Mouse (Mus musculus) right cerebral cortex, postnatal 14 days (tissue): ENCODE measurements around the gene Ccdc181.
"Not testable (repeated sequence)": the region's sequence is repeated elsewhere in the genome, so short reads cannot be mapped to it uniquely, and the experiment has no call there.

Experiments used
- DNase-seq: peaks from one replicate; pipeline ENCODE4 v3.0.0; 2022

The Ccdc181 gene

DNA sequence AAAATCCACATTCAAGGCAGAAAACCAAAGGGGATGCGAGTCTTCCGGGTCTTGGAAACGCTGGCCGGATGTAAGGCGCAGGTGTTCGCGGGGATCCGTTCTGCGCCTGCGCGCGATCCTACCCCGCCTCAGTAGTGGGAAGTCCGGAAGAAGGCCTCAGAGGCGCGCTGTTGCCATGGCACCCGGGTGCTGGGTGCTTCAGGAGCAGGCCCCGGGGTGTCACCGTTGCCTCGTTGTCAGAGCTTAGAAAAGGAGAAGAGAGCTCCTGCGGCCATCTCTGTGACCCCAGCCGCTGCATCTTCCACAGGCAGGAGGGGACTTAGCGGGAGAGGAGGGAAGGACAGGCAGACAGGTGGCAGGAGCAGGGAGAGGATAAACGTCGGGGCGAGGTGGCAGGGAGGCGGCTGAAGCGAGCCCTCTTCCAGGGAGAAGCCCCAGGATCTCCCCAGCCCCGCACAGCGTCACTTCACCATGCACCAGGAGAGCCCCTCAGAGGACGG, at the start of gene Ccdc181:
Ccdc181 (plus strand) TSS at position 131 of the 500 bp plus-strand sequence.
- DNase-seq, result peak; percentile 93

DNA sequence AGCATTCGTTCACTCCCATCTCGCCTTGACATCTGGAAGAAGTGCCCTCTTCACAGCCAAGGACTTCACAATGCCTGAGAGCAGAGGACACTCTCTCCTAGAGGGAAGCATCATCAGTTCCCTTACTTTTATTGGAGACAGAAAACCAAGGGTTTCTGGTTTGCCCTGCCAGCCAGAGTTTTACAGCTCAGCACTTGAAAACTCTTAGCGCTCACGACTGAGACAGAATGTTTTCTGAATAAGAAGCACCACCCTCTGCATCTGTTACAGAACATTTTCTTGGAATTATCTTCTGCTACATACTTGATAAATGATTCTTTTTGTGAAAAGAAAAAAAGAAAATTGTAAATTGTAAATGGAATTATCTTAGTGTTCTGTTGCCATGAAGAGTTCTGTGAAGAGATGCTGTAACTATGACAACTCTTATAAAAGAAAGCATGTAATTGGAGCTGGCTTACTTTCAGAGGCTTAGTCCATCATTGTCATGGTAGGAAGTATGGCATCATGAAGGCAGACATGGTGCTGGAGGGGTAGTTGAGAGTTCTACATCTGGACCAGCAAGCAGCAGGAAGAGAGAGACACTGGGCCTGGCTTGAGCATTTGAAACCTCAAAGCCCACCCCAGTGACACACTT, 43.3 kb upstream of the Ccdc181 start:
- not testable (repeated sequence) for DNase-seq

DNA sequence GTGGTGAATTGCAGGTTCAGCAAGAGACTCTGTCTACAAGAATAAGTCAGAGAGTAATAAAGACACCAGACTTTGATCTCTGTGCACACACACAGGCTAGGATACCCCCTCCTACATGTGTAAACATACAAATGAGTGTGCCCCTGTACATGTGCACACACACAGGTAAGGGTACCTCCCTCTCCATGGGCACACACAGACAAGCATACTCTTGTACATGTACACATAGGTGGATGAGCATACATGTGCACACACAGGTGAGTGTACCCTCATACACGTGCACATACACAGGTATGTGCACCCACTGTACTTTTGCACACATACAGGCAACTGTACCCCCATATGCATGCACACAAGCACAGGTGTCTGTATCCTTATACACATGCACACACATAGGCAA, 41.9 kb upstream of the Ccdc181 start:
- DNase-seq, result no peak

DNA sequence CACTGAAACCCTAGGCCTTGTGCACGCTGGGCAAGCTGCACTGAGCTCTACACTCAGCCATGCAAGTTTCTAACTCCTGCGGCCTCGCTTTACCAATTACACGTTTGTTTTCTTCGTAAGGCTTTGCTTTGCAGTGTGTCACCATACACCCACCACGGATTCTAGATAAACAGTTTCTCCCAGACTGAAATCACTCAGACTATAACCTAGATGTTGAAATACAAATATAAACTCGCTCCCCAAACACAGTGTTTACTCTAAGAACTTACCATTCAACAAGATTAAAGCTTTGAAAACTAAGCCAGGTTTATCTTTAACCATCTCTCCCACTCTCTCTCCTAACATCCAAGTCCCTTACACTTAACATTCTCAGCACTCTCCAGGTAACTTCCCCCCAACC, 40.3 kb upstream of the Ccdc181 start:
- no peak for DNase-seq

DNA sequence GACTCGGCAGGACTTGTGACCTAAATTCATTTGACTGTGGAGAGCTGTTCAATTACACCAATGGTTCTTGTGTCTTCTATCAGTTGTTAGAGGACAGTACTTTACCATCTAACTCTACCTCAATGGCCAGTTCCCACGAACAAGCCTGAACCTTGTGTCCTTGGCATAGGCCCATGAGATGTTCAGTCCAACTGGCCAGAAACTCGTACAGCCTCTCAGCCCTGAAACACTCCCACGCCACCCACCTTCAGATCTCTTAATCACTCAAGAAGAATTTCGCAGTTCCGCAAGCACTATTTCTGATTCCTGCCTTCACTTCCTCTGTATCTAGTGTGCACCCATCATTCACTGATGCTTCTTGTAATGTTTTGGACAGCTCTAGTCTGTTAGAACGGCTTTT, 39.3 kb upstream of the Ccdc181 start:
- DNase-seq, result no peak

DNA sequence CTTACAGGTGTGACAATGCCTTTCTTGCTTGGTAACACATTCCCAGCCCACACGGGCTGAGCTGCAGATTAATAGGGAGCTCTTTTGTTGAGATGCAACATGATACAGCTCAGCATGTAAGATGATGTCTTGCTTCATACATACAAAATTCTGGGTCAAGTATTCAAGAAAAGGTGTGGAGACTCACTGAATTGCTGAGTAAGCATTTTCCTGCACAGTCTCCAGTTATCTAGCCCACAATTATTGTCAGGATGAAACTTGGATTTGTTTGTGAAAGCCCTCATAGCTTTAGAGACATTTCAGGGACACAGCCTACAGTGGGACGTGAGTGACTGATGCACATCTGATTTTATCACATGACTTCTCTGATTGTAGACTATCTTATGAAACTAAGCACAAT, 33.9 kb upstream of the Ccdc181 start:
- DNase-seq, result no peak

DNA sequence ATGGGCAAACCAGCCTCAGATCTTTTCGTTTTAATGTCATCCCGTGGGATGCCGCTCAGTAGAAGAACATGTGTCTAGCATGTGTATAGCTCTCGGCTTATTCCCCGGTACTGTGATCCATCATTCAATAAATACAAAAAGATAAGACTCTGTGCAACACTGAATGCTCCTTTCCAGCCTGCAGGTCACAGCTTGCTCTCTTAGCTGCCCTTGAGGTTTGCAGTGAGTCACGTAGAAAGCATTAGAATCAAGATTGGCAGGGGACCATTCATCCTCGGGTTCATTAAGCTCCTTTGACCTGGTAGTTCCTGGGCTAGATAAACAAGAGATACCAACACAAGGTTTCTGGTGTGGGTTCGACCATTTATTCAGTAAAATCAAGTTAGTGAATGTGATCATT, 32.6 kb upstream of the Ccdc181 start:
- no peak for DNase-seq

DNA sequence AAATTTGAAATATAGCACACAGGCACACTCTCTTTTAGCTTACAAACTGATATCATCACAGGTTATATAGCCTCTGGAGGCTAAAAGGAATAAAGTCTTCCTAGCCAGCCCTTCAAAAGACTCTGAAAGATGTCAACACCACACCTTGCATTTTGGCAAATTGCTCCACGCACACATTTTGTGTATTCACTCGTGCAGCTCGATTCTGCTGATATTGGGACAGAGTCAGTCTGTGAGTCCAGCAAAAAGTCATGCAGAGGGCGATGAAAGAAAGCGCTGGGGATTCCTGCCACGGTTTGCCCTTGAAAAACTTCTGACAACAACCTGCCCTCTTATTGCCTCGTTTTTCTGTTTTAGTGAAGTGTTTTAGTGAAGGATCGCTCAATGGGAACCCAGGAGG, 27.9 kb upstream of the Ccdc181 start:
- no peak for DNase-seq

DNA sequence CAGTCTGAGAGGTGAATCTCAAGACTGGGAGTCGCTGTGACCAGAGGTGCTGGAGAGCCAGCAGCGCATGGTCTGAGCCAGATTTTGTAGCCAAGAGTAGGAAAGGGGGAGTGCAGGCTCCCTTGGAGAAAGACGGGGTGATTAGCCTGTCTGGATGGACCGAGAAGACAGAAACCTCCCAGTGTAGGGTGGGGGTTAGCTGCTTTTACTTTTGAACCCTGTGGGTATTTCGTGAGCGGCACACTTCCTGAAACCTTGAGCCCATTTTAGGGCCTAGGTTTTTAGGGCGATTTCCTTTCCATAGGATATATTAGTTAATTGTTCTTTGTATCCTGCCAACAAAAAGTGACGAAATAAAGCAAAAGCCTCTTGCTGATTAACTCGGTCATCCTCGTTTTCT, 27.4 kb upstream of the Ccdc181 start:
- DNase-seq, result no peak

DNA sequence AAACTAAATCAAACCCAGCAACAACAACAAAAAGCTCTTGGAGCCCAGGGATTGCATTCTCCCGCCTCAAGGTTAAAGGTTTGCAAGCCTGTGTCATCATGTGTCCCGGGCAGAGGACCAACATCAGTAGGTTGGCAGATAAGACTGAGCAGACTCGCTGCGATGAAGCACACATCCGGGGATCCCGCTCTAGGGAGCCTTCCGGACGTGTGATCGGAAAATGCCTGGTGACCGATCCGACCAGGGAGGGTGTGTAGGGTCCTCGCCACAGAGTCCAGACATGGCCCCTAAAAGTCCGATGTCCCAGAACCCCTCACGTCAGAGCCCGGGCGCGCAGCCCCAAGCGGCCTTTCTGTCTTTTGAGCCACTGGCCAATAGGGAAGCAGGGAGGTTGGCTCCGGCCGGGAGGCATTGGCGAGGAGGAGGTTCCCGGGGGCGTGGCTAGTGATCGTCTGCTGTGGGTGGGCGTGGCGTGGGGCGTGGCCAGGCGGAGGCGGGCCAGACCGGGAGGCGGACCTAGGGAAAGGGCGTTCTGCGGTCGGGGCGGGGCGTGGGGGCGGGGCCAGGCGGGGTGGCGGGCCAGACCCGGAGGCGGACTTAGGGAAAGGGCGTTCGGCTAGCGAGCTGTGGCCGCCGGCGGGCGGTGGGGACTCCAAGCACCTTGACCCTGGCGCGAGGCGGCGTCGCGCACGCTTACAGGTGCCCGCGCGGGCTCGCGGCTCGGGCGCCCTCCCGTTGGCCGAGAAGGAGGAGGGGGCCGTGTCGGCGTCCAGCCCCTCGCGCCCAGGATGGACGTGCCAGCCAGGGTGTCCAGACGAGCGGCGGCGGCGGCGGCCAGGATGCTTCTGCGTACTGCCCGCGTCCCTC, 26.7 kb upstream of the Ccdc181 start, which contains the start of gene Slc19a2:
Slc19a2 (plus strand) TSS at position 582 of the 867 bp plus-strand sequence.
- peak; percentile 99 for DNase-seq

DNA sequence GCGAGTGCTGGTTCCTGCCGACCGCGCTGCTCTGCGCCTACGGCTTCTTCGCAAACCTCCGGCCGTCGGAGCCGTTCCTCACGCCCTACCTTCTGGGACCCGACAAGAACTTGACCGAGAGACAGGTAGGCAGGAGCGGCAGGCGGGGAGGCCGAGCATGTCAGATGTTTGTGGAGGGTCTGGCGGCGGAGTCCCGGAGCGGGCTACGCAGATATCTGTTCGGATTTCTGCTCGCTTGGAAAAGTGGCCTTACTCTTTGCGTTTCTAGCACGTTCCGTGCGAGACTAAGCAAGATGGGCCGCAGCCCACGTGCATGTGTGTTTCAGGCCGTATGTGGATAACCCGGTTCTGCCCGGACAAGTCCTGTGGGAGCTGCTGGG, 26.1 kb upstream of the Ccdc181 start:
- DNase-seq, result no peak

DNA sequence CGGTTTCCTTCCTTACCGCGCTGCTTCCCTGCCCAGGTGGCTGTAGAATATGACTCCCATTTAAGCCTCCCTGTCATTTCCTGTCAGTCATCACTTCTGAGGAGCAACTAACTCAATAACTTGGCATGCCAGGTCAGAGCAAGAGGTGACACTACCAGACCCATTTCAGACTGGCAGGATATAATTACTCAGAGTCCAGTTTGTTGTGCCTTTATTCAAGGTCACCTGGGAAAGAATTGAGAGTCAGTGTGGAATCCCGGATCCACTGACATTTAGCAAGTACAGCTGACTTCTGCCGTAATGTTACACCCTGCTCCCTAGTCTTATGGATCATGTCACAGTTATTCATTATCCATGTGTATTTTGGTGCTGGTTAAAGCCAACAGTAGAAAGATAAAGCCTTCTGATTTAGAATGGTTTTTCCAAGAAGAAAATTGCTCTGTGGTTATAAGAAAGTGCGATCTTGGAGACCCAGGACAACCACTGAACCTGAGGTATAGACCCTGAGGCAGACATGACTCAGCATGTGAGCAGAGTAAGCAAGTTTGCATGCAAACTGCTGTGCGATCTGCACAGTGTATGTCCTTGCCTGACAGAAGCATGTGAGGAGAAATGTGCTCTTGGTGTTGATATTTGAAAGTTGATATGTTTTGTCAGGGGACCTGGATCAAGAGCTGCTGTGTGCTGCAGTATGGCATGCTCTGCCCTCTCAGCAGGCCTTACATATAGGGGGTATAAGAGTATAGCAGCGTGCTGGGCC, 24.8 kb upstream of the Ccdc181 start:
- no peak for DNase-seq

DNA sequence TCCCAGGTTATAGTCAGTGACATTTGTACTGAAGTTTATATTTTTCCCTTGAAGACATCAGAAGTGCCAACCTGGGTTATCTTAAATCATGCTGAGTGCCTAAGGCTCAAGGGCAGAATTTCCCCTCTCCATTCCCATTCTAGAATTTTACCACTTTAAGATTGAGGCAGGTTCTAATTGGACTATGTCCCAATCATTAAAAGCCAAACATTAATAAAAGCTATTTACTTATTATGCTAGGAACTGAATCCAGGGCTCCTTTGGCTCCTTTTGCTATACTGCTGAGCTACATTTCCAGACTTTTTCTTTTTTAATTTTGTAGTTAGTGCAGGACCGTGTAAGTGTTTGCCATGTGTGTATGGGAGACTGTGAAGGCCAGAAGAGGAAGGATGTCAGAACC, 23.9 kb upstream of the Ccdc181 start:
- no peak for DNase-seq

DNA sequence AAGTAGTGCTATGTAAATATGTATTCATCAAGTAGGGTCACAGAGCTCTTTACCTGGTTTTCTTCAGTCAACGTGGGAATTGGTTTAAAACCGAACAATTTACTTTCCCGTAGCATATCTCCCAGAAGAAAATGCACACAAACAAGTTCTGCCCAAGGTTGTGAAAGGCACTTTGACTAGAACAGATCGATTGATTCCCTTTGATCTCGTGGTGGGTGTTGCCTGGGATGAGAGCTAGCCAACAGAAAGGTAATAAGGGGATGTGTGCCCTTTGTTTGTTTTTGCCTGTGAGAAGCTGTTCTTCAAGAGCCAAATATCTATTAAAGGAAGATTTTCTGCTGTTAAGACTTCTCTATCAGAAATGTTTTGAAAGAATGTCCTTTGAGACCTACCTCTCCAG, 22.8 kb upstream of the Ccdc181 start:
- no peak for DNase-seq

DNA sequence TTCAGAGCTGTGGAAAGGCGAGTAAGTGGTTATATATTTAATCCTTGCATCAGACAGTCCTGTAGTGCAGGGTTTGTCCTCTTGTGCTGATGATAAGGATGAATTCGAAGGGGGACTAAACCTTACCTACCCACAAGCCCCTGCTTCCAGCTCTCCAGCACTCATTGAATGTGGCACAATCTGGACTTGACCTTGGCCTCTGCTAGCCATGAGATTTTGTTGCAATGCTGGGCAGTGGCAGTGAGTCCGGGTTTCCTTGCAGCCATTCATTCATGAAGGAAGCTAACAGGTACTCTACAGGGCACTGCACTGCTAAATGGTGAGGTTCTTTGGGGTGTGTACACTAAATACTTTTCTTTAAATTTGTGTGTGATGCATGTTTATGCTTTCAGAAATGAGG, 20.5 kb upstream of the Ccdc181 start:
- no peak for DNase-seq

DNA sequence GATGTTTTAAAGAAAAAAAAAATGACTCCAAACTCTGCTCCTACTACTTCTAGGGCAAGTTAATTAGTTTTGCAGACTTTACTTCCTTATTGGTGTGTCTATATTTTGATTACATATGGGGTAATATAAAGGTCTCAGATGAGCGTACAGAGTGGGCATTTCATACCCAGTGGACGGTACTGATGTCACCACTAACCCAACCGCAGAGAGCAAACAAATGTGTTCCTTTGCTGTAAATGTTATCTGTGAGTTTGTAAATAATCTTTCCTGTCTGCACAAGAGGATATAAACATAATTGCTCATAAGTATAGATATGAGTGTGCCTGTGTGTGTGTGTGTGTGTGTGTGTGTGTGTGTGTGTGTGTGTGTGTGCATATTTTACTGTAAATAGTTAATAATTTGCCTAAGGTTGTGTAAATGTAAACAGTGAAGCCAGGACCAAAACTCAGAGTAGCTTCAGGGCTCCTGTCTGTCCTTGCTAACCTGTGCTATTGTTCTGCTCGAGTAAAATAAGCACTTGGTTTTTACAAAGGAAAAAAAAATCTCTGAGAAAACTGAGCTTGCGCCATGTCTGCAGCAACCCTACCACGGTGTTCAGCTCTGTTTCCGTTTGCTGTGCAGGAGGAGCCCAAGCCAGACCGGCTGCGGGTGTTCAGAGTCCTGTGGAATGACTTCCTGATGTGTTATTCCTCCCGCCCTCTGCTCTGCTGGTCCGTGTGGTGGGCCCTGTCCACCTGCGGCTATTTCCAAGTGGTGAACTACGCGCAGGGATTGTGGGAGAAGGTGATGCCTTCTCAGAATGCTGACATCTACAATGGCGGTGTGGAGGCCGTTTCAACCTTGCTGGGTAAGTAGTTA, 15.0 kb upstream of the Ccdc181 start:
- no peak for DNase-seq

DNA sequence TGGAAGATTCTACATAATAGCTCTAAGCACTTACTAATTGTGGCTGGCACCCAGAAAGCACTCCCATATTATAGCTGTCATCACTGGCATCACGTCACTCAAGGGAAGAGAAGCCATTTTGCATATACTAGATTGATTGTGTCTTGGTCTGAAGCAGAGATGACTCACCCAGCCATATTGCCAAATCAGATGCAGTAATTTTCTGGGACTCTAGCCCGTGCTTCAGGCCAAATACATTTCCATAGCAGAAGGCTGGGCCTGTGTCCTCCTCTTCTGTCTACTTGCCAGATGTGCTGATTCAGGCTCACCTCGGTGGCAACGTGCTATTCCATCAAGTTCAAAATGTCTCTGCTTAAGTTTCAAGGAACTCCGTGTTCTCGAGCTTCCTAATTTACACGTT, 13.8 kb upstream of the Ccdc181 start:
- DNase-seq, result no peak

DNA sequence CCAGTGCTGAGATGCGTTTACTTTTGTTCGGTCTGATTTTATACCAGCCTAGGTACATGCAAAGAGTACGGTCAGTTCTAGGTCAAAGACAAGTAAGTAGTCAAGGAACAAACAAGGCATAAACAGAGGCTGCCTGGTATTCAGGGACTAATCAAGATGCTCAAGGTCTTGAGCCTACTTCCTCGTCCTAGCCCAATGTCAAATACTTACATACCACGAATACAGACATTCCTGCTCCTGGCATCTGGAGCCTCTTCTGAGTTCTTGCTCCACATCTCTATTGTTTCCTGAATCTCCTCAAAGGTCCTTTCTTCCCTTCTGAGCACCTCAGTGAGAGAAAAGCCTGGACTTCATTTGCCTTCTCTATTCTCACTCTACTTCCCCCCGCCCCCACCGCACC, 4.4 kb upstream of the Ccdc181 start:
- DNase-seq, result no peak

DNA sequence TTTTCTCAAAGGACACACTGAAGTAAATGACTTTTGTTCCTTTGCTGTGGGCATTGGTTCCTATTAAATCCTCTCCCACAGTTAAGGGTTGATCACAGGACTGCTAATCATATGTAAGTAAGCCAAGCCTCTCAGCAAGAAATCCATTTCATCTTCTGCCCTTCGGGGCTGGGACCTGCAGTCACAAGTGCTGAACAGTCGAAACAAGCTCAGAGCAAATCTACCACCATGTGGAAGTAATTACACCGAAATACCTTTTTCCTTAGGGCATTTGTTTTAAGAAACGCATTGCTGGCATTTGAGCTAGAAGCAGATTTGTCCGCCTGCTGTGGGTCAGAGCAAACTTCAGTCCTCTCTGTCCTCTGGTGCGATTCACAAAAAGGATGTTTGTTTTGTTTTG, 1.7 kb upstream of the Ccdc181 start:
- no peak for DNase-seq

DNA sequence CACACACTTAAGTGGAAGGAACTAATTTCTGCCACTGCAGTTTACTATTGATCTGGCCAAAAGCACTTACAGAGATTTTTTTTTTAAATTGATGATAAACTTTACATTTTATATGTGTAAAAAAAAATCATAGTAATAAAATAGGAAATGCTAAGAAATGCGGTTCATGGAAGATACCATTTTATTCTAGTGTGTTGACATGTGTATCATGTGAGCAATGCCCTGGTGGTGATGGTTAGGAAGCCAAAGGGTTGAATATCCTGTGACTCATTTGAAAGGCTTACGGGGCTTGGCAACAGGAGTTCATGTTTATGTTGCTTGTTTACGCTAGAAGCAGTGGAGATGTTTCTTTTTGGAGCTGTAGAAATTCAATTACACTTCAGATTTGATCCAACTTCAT, 1.2 kb downstream of the Ccdc181 start:
- DNase-seq, result no peak

DNA sequence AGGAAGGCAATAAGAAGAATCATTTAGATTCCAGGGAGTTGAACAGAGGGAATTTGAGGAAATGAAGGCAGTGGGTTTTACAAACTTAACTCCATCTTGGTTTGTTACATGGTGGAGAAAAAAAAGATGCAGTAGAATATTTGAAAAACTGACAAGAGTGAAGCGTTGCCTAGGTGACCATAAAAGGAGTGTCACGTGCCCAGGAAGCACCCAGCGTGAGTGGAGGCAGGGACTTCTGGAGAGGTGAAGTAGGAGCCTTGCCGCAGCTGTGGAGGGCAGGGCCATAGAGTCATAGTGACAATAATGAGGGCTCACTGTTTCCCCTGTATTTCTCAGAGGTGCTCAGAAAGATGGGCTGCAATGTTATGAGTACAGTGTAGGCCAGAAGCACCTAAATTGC, 3.9 kb downstream of the Ccdc181 start:
- DNase-seq, result no peak

DNA sequence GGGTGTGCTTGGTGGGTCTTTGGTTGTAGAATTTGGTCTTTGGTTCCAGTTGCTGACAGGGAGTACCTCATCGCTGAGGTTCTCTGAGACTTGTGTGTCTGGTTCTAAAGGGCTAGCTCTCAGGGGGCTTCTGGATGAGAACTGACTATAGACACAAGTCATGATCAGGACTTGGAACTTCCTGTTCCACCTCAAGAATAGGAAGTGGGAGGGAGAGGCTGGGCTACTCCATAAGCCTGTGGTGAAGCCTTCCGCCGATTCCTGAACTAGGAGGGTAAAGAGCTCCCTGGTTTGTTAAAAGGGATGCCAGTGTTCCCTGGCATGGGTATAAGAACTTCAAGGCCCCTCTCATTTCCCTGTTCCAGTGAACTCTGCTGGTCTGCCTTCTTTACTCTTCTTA, 8.6 kb downstream of the Ccdc181 start:
- DNase-seq, result no peak

DNA sequence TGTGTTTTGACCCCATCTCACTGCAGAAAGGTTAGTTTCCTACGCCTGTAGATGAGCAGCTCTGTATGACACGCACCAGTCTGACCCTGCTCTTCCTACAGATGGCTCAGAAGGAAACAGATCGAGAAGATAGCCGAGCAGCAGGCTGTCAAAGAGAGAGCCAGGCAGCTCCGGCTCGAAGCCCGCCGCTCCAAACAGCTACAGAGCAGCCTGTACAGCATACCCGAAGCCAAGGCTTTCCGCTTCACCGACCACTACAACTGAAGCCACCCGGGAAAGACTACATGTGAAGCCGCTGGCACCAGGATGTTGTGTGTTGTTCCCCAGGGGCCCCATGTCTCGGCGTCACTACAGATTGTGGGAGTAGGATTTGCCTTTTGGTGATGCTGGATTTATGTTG, 12.0 kb downstream of the Ccdc181 start:
- no peak for DNase-seq
